Mouse (Mus musculus) small intestine, adult 2 months (tissue): ENCODE results near the gene Clcn7.

Experiments
- CTCF ChIP-seq: fragments of 200-500 bp; IDR thresholded peaks from 2 replicates; pipeline ENCODE4 v1.5.1; 2012; ENCODE audit warnings: low read depth, mild to moderate bottlenecking, control low read depth, inconsistent platforms, low read length, moderate library complexity, mixed read lengths; ENCODE audit not compliant: insufficient replicate concordance, insufficient read length; ENCODE audit errors: extremely low read depth
- POLR2A ChIP-seq: fragments of 200-500 bp; IDR thresholded peaks from 2 replicates; pipeline ENCODE4 v1.6.1; 2012; ENCODE audit warnings: low read depth, mild to moderate bottlenecking, control low read depth, inconsistent platforms, low read length, moderate library complexity

GRCm38 (mm10) chr17:25135622-25136021, 2.4 kb downstream of the Clcn7 start:
- no peak for TF ChIP-seq CTCF
- no peak for TF ChIP-seq POLR2A
